Mouse (Mus musculus) liver, embryonic 15.5 days (tissue): ENCODE data around the gene Radil. TPM values are rescaled to one million over a fixed set of nuclear protein-coding genes. Genes with fewer than 3 reads are reported as not detected.

ENCODE experiments used
- ATAC-seq: fragments of 200-750 bp; cut with Nextera tagmentation; 2 replicates; pipeline ENCODE4 v1.8.0; 2017; ENCODE audit warnings: moderate number of reproducible peaks, mild to moderate bottlenecking, moderate library complexity; ENCODE audit not compliant: insufficient read depth
- H3K27ac ChIP-seq: fragments of 300-500 bp; sonication (generic); replicated peaks from 2 replicates; pipeline ENCODE4 v1.5.1; 2015; ENCODE audit warnings: mild to moderate bottlenecking, inconsistent platforms
- H3K27me3 ChIP-seq: fragments of 300-500 bp; sonication (generic); 2 replicates; pipeline ENCODE4 v1.6.1; 2015; ENCODE audit warnings: mild to moderate bottlenecking, inconsistent platforms
- H3K36me3 ChIP-seq: fragments of 300-500 bp; sonication (generic); replicated peaks from 2 replicates; pipeline ENCODE4 v1.6.1; 2015; ENCODE audit warnings: moderate library complexity, mild to moderate bottlenecking, inconsistent platforms
- H3K4me1 ChIP-seq: fragments of 300-500 bp; sonication (generic); replicated peaks from 2 replicates; pipeline ENCODE4 v1.6.1; 2015; ENCODE audit warnings: inconsistent platforms
- H3K4me2 ChIP-seq: fragments of 300-500 bp; sonication (generic); 2 replicates; pipeline ENCODE4 v1.6.1; 2015; ENCODE audit warnings: moderate library complexity, mild to moderate bottlenecking, inconsistent platforms
- H3K4me3 ChIP-seq: fragments of 300-500 bp; sonication (generic); replicated peaks from 2 replicates; pipeline ENCODE4 v1.5.1; 2015; ENCODE audit warnings: mild to moderate bottlenecking, inconsistent platforms
- H3K9ac ChIP-seq: fragments of 300-500 bp; sonication (generic); 2 replicates; pipeline ENCODE4 v1.6.1; 2015; ENCODE audit warnings: moderate library complexity, mild to moderate bottlenecking, inconsistent platforms
- H3K9me3 ChIP-seq: fragments of 300-500 bp; sonication (generic); replicated peaks from 2 replicates; pipeline ENCODE4 v1.6.1; 2016; ENCODE audit warnings: inconsistent platforms
- WGBS: fragments of 180-500 bp; shearing (Covaris S2); methylation state at CpG from one replicate; pipeline ENCODE4 v1.1.7; 2015; ENCODE audit warnings: mixed read lengths; ENCODE audit not compliant: insufficient replicate concordance; 5-methylcytosine and 5-hydroxymethylcytosine counted together
- polyA plus RNA-seq: library from polyadenylated mRNA; unstranded; fragments of >200 nt; fragmentation: Nextera tagmentation; extraction: Ambion mirVana; gene quantifications from 2 replicates; pipeline ENCODE4 v1.2.1, GENCODE M21; 2015

Radil gene
- polyA plus RNA-seq, 1 experiment from 2014 or later = 0.10 TPM

DNA sequence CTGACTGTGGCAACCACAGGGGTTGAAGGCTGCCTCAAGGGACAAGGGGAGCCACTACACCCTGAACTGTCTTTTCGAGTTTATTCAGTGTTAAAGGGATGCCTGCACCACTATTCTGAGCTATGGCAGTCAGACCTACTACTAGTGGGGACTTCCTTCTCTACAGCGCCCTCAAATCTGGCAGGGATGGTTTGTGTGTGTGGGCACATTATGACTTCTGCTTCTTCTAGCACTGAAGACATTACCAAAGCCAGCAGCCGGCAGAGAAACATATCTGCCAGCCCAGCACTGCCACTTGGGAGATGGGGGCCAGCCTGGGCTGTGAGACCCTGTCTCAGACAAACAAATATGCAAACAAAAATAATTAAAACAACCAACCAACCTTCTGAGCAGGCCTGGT, 46.7 kb downstream of the Radil start:
- H3K9me3 ChIP-seq = no peaks in the 10 kb centered on the region
- 50% methylated on average over 3 of the region's 3 CpGs for WGBS
- H3K27ac ChIP-seq = no peak overlapping the region
- H3K4me3 ChIP-seq = no peak overlapping the region
- no peak for ATAC-seq
- no peak overlapping the region for H3K4me2 ChIP-seq
- no peak overlapping the region for H3K9ac ChIP-seq
- no peaks in the 10 kb centered on the region for H3K4me1 ChIP-seq
- no peaks in the 10 kb centered on the region for H3K36me3 ChIP-seq
- H3K27me3 ChIP-seq = no peaks in the 10 kb centered on the region

- H3K27me3 ChIP-seq = no peaks in the 10 kb centered on the region
- H3K9me3 ChIP-seq = no peaks in the 10 kb centered on the region
Observed at GRCm38 (mm10) chr5:142502414-142502813, 48.5 kb downstream of the Radil start.

DNA sequence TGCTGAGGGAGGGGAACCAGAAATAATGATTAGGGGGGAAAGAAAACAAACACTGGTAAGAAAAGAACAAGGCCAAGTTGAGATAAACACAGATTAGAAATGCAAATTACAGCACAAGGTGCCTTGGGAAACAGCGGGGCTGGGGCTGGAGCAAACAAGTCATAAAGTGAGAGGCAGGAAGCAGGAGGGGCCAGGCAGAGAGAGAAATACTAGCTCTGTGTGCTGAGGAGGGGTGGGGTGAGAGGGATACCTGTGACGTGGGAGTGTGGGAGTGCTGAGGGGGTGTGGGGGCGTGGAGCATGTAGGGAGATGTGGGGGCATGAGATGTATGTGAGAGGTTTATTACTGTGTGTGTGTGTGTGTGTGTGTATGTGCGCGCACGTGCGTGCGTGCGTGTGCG, 50.0 kb downstream of the Radil start:
- no peaks in the 10 kb centered on the region for H3K9me3 ChIP-seq
- H3K27ac ChIP-seq = no peak overlapping the region
- no peak for ATAC-seq
- H3K36me3 ChIP-seq = no peaks in the 10 kb centered on the region
- no peaks in the 10 kb centered on the region for H3K4me1 ChIP-seq
- no peak overlapping the region for H3K4me2 ChIP-seq
- 57% methylated on average over 10 of the region's 10 CpGs for whole genome bisulfite sequencing
- no peak overlapping the region for H3K9ac ChIP-seq
- H3K27me3 ChIP-seq = no peaks in the 10 kb centered on the region
- H3K4me3 ChIP-seq = no peak overlapping the region

More at GRCm38 (mm10) chr5:142502414-142502813, 48.5 kb downstream of the Radil start:
- Histone ChIP-seq H3K4me1 (no peaks in the 10 kb centered on the region), H3K36me3 (no peaks in the 10 kb centered on the region), H3K27ac (no peak overlapping the region), H3K9ac (no peak overlapping the region), H3K4me3 (no peak overlapping the region), H3K4me2 (no peak overlapping the region)
- 1% methylated on average over 3 of the region's 3 CpGs for WGBS
- peak; percentile 66 for ATAC-seq

DNA sequence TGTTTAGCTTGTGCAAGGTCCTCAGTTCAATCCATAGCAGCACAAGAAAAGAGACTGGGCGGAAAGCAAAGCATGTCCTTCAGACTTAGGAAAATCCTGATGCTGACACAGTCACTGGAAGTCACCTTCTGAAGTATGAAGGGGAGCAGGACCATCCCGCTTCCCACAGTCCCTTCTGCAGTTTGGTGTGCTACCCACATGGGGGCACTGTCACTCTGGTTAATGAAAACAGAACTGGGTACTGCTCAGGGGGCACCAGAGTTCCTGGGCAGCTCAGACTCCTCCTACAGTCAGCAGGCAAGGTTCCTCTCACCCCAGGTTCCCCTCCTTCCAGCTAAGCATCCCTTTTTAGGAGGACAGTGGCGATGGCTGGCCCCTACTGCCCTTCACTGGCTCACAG, 51.9 kb downstream of the Radil start:
- no peaks in the 10 kb centered on the region; the same call in 1 of the 2 replicates for H3K27me3 ChIP-seq
- no peak overlapping the region for H3K4me3 ChIP-seq
- 30% methylated on average over 3 of the region's 3 CpGs for WGBS
- H3K4me2 ChIP-seq = no peak overlapping the region
- no peak overlapping the region for H3K9ac ChIP-seq
- ATAC-seq = no peak
- no peaks in the 10 kb centered on the region for H3K36me3 ChIP-seq
- H3K27ac ChIP-seq = no peak overlapping the region
- H3K4me1 ChIP-seq = no peaks in the 10 kb centered on the region
- no peaks in the 10 kb centered on the region for H3K9me3 ChIP-seq

DNA sequence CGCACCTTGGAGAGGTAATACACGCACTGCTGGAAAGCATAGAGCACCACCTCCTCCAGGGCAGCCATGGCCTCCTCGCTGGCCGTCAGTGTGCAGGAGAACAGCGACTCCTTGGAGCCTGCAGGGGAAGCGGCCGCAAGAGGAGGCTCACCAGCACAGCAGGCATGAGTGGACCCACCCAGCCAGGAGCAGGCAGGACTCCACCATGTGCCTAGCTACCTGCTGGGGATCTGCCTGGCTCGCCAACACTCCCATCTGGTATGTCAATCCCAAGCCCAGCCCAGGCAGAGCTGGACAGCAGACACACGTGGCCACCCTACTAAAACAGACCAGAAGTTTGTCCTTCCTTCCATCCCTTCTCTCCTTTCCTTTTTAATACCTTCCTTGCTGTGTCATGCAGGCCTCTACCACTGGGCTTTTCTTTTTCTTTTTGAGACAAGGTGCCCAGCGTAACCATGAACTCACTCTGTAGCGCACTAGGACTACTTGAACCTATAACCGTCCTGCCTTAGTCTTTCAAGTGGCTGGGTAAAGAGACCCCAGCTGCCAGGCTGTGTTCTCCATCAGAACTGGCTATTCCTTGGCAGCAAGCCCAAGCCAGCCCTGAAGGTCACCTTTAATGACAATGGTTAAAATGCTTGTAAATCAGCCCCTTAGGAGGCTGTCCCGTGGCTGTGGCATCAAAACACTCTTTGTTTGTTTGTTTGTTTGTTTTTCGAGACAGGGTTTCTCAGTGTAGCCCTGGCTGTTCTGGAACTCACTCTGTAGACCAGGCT, 55.4 kb downstream of the Radil start:
- Histone ChIP-seq H3K4me2 (no peak overlapping the region), H3K4me1 (no peaks in the 10 kb centered on the region), H3K27ac (no peak overlapping the region), H3K27me3 (no peaks in the 10 kb centered on the region; the same call in 1 of the 2 replicates), H3K9ac (no peak overlapping the region), H3K36me3 (no peaks in the 10 kb centered on the region), H3K9me3 (no peaks in the 10 kb centered on the region), H3K4me3 (no peak overlapping the region)
- 60% methylated on average over 14 of the region's 14 CpGs for WGBS
- ATAC-seq = no peak

DNA sequence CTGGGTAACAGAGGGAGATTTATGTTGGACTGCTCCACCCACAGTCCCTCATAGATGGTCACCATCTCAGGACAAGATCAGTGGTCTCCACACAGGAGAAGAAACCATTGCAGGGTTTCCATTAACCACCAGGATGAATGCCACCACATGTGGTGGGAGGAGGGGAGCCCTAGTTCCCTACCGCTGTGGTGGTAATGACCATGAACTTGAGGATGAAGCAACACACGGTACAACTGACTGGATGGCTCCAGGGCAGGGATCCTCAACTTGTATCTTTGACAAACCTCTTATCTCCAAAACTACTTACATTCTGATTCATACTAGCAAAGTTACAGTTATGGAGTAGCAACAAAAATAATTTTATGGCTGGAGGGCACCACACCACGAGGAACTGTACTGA, 57.6 kb downstream of the Radil start:
- Histone ChIP-seq H3K27ac (no peak overlapping the region), H3K9me3 (no peaks in the 10 kb centered on the region), H3K9ac (no peak overlapping the region), H3K4me3 (no peak overlapping the region), H3K36me3 (no peaks in the 10 kb centered on the region), H3K4me2 (no peak overlapping the region), H3K27me3 (no peaks in the 10 kb centered on the region; the same call in none of the 2 replicates), H3K4me1 (no peaks in the 10 kb centered on the region)
- 55% methylated on average over 3 of the region's 3 CpGs for WGBS
- ATAC-seq = no peak

DNA sequence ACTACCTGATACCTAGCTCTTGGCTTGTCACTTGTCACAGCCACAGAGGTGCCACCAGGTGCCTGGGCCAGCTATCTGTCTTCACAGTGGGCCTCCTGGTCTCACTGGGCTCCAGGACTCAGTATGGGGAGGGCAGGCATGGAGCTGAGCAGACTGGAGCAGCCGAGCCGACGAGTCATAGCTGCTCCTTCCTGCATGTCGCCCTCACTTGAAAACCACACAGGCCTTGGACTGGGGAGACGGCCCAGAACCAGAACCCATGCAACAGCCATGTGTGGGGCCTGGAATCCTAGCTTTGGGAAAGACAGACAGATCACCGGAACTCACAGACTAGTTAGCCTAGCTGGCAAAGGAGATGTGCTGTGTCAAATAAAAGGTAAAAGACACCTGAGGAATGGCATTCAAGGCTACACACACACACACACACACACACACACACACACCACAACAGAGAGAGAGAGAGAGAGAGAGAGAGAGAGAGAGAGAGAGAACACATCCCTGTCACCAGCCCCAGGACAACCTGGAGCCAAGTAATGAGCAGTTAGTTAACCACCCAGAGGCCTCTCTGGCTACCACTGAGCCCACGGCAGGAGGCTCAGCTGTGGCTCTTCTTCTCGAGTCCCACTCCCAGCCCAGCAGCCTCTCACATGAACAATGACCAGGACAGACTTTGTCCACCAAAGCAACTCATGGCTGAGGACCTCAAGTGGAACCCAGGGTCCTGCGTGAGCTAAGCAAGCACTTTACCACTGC, 60.8 kb downstream of the Radil start:
- Histone ChIP-seq H3K9me3 (no peaks in the 10 kb centered on the region), H3K4me3 (no peak overlapping the region), H3K4me2 (no peak overlapping the region), H3K4me1 (no peaks in the 10 kb centered on the region), H3K9ac (no peak overlapping the region), H3K27me3 (no peaks in the 10 kb centered on the region; the same call in none of the 2 replicates), H3K36me3 (no peaks in the 10 kb centered on the region), H3K27ac (no peak overlapping the region)
- 47% methylated on average over 9 of the region's 9 CpGs for WGBS
- ATAC-seq = no peak

DNA sequence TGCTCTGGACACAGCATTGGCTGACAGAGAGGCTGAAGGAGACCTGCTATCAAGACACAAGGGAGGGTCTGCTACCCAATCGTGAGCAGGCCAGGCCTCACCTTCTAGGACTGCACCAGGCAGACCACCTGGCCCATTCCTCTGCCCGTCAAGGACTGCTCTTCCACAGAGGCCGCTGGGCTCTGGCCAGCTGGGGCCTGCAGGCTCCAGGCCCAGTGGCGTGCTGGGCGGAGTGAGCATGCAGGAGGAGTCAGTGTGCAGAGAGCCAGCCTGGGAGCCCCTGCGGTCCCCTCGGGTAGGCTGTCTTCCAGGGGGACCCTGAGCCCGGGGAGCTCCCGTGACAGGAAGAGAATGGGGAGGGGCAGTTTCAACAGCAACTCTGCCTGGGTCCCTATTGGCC, 64.2 kb downstream of the Radil start:
- 60% methylated on average over 9 of the region's 9 CpGs for WGBS
- ATAC-seq = no peak
- Histone ChIP-seq H3K4me1 (no peaks in the 10 kb centered on the region), H3K9me3 (no peaks in the 10 kb centered on the region), H3K27me3 (no peaks in the 10 kb centered on the region; the same call in 1 of the 2 replicates), H3K4me2 (no peak overlapping the region), H3K4me3 (no peak overlapping the region), H3K27ac (no peak overlapping the region), H3K9ac (no peak overlapping the region), H3K36me3 (no peaks in the 10 kb centered on the region)

DNA sequence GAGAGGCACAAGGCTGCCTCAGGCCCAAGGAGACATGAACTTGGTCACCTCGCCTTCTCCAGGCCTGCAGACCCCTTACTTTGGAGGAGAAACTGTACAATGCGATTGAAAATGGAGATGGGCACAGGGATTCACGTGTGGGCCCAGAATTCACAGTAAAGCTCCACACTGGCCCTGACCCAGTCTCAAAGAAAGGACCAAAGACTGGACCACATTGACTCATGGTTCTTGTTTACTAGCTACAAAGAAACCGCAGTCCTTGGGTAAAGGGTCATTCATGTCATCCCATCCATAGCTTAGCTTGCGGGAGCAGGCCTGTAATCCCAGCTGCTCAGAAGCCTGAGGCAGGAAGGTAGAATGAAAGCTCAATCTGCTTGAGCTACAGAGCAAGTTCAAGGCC, 67.3 kb downstream of the Radil start:
- Histone ChIP-seq H3K4me1 (no peaks in the 10 kb centered on the region; the same call in 1 of the 2 replicates), H3K9me3 (no peaks in the 10 kb centered on the region), H3K4me2 (no peak overlapping the region), H3K9ac (no peak overlapping the region), H3K27ac (no peak overlapping the region), H3K27me3 (no peaks in the 10 kb centered on the region; the same call in 1 of the 2 replicates), H3K36me3 (no peaks in the 10 kb centered on the region), H3K4me3 (no peak overlapping the region)
- WGBS = 79% methylated on average over 5 of the region's 5 CpGs
- ATAC-seq = no peak

DNA sequence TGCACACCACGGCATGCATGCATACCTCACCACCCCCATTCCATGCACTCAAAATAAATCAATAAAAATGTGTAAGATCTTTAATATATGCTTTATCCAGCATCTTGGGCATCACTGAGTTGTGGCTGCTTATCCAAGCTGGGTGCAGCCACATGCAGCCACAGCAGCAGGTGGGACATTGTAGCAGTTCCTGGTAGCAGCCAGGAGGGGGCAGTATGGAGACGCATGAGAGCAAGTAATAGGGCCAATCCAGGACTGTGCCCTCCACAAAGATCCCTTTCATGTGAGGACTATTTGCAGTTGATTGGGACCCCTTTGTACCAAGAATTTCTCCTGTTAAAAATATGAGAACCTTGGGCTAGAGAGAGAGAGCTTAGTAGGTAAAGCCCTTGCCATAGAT, 68.4 kb downstream of the Radil start:
- no peak overlapping the region for H3K4me3 ChIP-seq
- H3K4me1 ChIP-seq = no peaks in the 10 kb centered on the region; the same call in 1 of the 2 replicates
- no peaks in the 10 kb centered on the region for H3K27me3 ChIP-seq
- 48% methylated on average over 2 of the region's 2 CpGs for WGBS
- H3K9me3 ChIP-seq = no peaks in the 10 kb centered on the region
- H3K9ac ChIP-seq = no peak overlapping the region
- no peak for ATAC-seq
- H3K36me3 ChIP-seq = 0 out of 2 replicates have a peak, but pooled peaks cover 3% of the 10 kb centered on the region
- H3K4me2 ChIP-seq = no peak overlapping the region
- H3K27ac ChIP-seq = no peak overlapping the region

- H3K4me3 ChIP-seq = no peak overlapping the region
- 0 out of 2 replicates have a peak, but pooled peaks cover 3% of the 10 kb centered on the region for H3K36me3 ChIP-seq
- no peaks in the 10 kb centered on the region; the same call in 1 of the 2 replicates for H3K4me1 ChIP-seq
- H3K9ac ChIP-seq = no peak overlapping the region
- no peaks in the 10 kb centered on the region for H3K9me3 ChIP-seq
- peak overlapping the region; percentile 17; the same call in 1 of the 2 replicates for H3K4me2 ChIP-seq
- no peak overlapping the region for H3K27ac ChIP-seq
- 35% methylated on average over 17 of the region's 17 CpGs for WGBS
- peak; percentile 31 for ATAC-seq
- no peaks in the 10 kb centered on the region for H3K27me3 ChIP-seq
Observed at GRCm38 (mm10) chr5:142478829-142479435, 72.0 kb downstream of the Radil start.
